Mouse (Mus musculus) brain, adult 10 weeks (tissue): ENCODE results near the gene Twistnb. TPM values are rescaled to one million over a fixed set of nuclear protein-coding genes. Genes with fewer than 3 reads are reported as not detected.

Experiments
- polyA plus RNA-seq: library from polyadenylated mRNA; stranded (reverse); fragments of 350-450 nt; fragmentation: Illumina TruSeq; extraction: RNeasy Lipid Tissue Mini Kit (QIAGEN cat#74804); gene quantifications from one replicate; pipeline ENCODE4 v1.2.3, GENCODE M21; 2015; ENCODE audit warnings: low read depth, low replicate concordance

Twistnb gene
- polyA plus RNA-seq, result 10.2 TPM

DNA sequence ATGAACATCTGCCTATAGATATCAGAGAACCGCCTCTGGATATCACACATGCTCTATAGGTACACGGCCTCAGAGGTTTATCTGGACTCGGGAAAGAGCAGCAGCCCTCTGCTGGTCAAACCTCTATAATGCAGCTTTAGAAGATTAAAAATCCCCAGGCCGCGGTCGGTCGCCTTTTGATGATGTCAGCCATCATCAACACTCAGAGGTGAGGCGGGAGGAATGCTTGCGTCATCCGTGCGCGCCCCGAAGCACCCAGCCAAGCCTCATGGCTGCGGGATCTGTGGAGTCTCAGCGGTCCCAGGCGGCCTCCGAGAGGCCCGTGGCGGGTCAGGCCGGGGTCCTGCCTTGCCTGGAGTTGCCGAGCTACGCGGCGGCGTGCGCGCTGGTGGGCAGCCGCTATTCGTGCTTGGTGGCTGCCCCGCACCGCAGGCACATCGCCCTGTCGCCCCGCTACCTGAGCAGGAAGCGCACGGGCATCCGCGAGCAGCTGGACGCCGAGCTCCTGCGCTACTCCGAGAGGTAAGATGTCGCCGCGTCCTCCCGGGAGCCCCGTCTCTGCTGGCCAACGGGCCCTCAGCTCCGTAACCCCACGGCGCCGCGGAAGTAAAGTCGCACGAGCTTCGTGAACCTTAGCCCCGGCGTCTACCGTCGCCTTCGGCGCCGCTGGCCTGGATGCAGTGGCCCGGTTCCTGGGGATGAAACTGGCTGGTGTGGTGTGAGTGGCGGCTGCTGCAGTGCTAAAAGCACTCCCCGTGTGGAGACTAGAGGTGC lies at the start of gene Twistnb:
Twistnb (plus strand) TSS at position 249 of the 774 bp plus-strand sequence.

DNA sequence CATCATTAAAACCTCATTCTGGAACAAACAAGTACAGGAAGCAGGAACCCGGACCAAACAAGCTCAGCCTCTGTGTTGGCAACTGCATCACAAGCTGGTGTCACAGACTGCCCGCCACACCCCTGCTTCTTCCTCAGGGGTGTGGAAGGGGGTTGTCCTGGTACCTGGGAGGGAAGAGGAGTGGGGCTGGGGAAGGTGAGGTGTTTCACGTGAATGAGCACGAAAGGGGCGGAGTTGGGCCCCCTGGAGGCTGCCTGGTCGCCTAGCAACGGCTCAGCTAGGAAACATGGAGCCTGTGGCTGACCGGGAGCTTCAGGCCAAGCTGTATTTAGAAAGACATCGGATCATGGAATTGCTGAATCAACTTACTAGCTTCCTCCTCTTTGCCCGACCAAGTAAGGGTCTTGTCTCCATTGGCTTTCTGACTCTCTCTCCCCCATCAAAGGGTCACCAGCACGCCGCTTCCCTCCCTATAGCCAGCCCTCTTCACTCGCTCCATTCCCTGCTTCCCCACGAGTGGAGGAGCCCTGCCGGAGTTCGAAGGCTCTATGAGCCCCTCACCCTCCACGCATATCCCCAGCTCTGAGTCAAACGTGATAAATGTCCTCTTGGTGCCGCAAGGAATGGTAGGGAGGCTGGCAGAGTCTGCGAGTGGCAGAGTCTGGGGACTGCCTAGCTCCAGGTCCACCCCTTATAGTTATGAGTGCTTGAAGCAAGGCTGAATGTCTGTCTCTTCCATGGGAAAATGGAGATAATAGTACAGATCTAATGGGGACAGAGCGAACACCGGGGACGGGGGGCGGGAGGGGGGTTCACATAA lies 34.4 kb upstream of the Twistnb start, which contains the start of gene Efcab10:
Efcab10 (plus strand) TSS at position 51 of the 820 bp plus-strand sequence.

Other genes starting within 250 kb of the Twistnb start
- gene Efcab10, start 34.8 kb upstream of the Twistnb start, polyA plus RNA-seq, result 7.1 TPM